Mouse (Mus musculus): ENCODE data around the gene Clcn6.

Clcn6 gene

GRCm38 (mm10) chr4:148041611-148042191 is 3.1 kb upstream of the Clcn6 start:
- ATAC-seq (ENCODE audit: insufficient number of reproducible peaks, low FRiP score, low TSS enrichment) = no peak

- no peak for ATAC-seq (ENCODE audit: insufficient number of reproducible peaks, low FRiP score, low TSS enrichment)
Measured at GRCm38 (mm10) chr4:148040933-148041610, 2.5 kb upstream of the Clcn6 start.

- ATAC-seq (ENCODE audit: insufficient number of reproducible peaks, low FRiP score, low TSS enrichment) = no peak
Measured at GRCm38 (mm10) chr4:148040029-148040830, 1.6 kb upstream of the Clcn6 start.

- ATAC-seq (ENCODE audit: insufficient number of reproducible peaks, low FRiP score, low TSS enrichment) = no peak
Measured at GRCm38 (mm10) chr4:148039254-148040028, 820 bp upstream of the Clcn6 start.

GRCm38 (mm10) chr4:148038079-148038599 is 482 bp downstream of the Clcn6 start:
- no peak for ATAC-seq (ENCODE audit: insufficient number of reproducible peaks, low FRiP score, low TSS enrichment)

GRCm38 (mm10) chr4:148035440-148035839 is 3.2 kb downstream of the Clcn6 start:
- ATAC-seq (ENCODE audit: insufficient number of reproducible peaks, low FRiP score, low TSS enrichment) = no peak

GRCm38 (mm10) chr4:148033858-148034410 is 4.7 kb downstream of the Clcn6 start:
- ATAC-seq (ENCODE audit: insufficient number of reproducible peaks, low FRiP score, low TSS enrichment) = no peak

GRCm38 (mm10) chr4:148030506-148030905 is 8.1 kb downstream of the Clcn6 start:
- ATAC-seq (ENCODE audit: insufficient number of reproducible peaks, low FRiP score, low TSS enrichment) = no peak

- no peak for ATAC-seq (ENCODE audit: insufficient number of reproducible peaks, low FRiP score, low TSS enrichment)
Measured at GRCm38 (mm10) chr4:148029297-148029696, 9.3 kb downstream of the Clcn6 start.

GRCm38 (mm10) chr4:148024003-148024402 is 14.6 kb downstream of the Clcn6 start:
- ATAC-seq (ENCODE audit: insufficient number of reproducible peaks, low FRiP score, low TSS enrichment) = no peak

- ATAC-seq (ENCODE audit: insufficient number of reproducible peaks, low FRiP score, low TSS enrichment) = no peak
Measured at GRCm38 (mm10) chr4:148018410-148018809, 20.2 kb downstream of the Clcn6 start.

- ATAC-seq (ENCODE audit: insufficient number of reproducible peaks, low FRiP score, low TSS enrichment) = no peak
Measured at GRCm38 (mm10) chr4:148016981-148017380, 21.6 kb downstream of the Clcn6 start.

GRCm38 (mm10) chr4:148015418-148015817 is 23.2 kb downstream of the Clcn6 start:
- no peak for ATAC-seq (ENCODE audit: insufficient number of reproducible peaks, low FRiP score, low TSS enrichment)

GRCm38 (mm10) chr4:148012216-148012615 is 26.4 kb downstream of the Clcn6 start:
- no peak for ATAC-seq (ENCODE audit: insufficient number of reproducible peaks, low FRiP score, low TSS enrichment)

GRCm38 (mm10) chr4:148011332-148011731 is 27.3 kb downstream of the Clcn6 start:
- ATAC-seq (ENCODE audit: insufficient number of reproducible peaks, low FRiP score, low TSS enrichment) = no peak

GRCm38 (mm10) chr4:148009641-148010040 is 29.0 kb downstream of the Clcn6 start:
- ATAC-seq (ENCODE audit: insufficient number of reproducible peaks, low FRiP score, low TSS enrichment) = no peak

GRCm38 (mm10) chr4:148008412-148008811 is 30.2 kb downstream of the Clcn6 start:
- no peak for ATAC-seq (ENCODE audit: insufficient number of reproducible peaks, low FRiP score, low TSS enrichment)

- ATAC-seq (ENCODE audit: insufficient number of reproducible peaks, low FRiP score, low TSS enrichment) = no peak
Measured at GRCm38 (mm10) chr4:148004361-148004760, 34.3 kb downstream of the Clcn6 start.

- ATAC-seq (ENCODE audit: insufficient number of reproducible peaks, low FRiP score, low TSS enrichment) = no peak
Measured at GRCm38 (mm10) chr4:148001866-148002265, 36.8 kb downstream of the Clcn6 start.
